Mouse (Mus musculus): Measurements from ENCODE around the gene Plcb4. TPM values are rescaled to one million over a fixed set of nuclear protein-coding genes. Genes with fewer than 3 reads are reported as not detected.

The Plcb4 gene
- polyA plus RNA-seq, 1 experiment from 2014 or later = 13.8 TPM

DNA sequence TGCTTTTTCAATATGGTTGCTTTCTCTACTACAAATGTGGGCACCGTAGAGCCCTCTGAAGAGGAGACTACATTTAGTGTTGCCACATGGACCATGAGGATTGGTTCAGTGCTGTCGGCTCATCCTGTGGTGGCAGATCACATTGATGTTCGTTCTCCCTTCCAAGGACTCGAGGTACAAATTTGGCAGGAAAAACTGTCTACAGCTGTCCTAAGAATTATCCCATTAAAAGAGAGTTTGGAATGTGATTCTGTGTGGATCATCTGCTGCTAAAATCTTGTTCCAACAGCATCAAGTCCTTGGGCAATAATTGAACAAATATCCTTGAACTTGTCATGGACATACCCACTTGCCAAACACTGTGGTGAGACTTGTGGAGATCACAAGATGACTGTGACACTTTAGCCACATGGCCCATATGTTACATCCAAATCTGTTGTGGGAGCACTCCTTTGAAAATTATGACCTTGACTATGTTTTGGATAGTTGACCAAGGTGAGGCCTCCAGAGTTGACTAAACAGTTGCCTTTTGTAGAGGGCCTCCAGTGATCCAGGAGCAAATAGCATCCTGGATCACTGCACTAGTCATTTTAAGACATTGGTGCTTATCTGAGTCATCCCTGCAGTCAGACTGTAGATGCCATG, 117.4 kb downstream of the Plcb4 start:
- no peak overlapping the region for H3K4me3 ChIP-seq (ENCODE audit: low read depth, low read length)
- TF ChIP-seq EP300 (IDR thresholded peaks at IDR 0.05) (no peak), CTCF (IDR thresholded peaks at IDR 0.05) (no peak)

DNA sequence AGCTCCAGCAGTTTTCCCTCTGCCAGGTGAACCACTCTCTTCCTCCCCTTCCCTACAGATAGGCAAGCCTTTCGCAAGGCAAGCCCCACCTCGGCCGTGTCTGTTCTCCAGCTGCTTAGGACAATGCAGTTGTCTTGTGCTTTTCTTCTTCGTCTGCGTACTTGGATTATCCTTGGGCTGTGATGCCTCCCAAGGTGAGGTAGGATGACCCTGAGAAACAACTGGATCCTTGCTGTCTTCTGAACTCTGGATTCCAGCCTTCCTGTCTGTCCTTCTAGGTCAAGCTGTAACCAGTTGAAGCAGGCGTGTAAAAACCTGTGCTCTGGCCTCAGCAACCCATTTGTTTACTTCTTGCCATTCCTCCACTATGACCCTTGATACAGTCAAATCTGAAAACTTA, 122.6 kb downstream of the Plcb4 start:
- ATAC-seq (no peak), DNase-seq (ENCODE audit: low spot score) (no peak)
- WGBS = 66% methylated on average over 6 of the region's 6 CpGs
- H3K4me1 ChIP-seq (ENCODE audit: insufficient read depth, low read depth, low read length) = no peaks in the 10 kb centered on the region
- H3K36me3 ChIP-seq (ENCODE audit: insufficient read depth, low read length) = no peaks in the 10 kb centered on the region
- H3K9ac ChIP-seq (replicated peaks; ENCODE audit: low read depth) = no peak overlapping the region
- no peak overlapping the region for H3K4me3 ChIP-seq (ENCODE audit: low read depth, low read length)
- no peaks in the 10 kb centered on the region for H3K9me3 ChIP-seq (ENCODE audit: low read length)
- H3K27ac ChIP-seq (ENCODE audit: low read length) = no peak overlapping the region
- no peak for TF ChIP-seq EP300 (IDR thresholded peaks at IDR 0.05)
- no peak for TF ChIP-seq CTCF (IDR thresholded peaks at IDR 0.05)
- H3K27me3 ChIP-seq (replicated peaks; ENCODE audit: insufficient read depth, low read length) = no peaks in the 10 kb centered on the region
- no peak overlapping the region for H3K4me2 ChIP-seq (replicated peaks; ENCODE audit: low read depth, low read length)

More for the DNA sequence above, 117.4 kb downstream of the Plcb4 start:
- 88% methylated on average over 4 of the region's 4 CpGs for WGBS
- no peak for DNase-seq (ENCODE audit: low spot score)
- no peaks in the 10 kb centered on the region for H3K27me3 ChIP-seq (replicated peaks; ENCODE audit: insufficient read depth, low read length)
- peaks cover 4% of the 10 kb centered on the region; the same call in 1 of the 2 replicates for H3K4me1 ChIP-seq (ENCODE audit: insufficient read depth, low read depth, low read length)
- H3K9me3 ChIP-seq (ENCODE audit: low read length) = no peaks in the 10 kb centered on the region
- no peak overlapping the region for H3K4me2 ChIP-seq (replicated peaks; ENCODE audit: low read depth, low read length)
- ATAC-seq = no peak
- H3K27ac ChIP-seq (ENCODE audit: low read length) = no peak overlapping the region
- no peak overlapping the region for H3K9ac ChIP-seq (replicated peaks; ENCODE audit: low read depth)
- H3K36me3 ChIP-seq (ENCODE audit: insufficient read depth, low read length) = no peaks in the 10 kb centered on the region

DNA sequence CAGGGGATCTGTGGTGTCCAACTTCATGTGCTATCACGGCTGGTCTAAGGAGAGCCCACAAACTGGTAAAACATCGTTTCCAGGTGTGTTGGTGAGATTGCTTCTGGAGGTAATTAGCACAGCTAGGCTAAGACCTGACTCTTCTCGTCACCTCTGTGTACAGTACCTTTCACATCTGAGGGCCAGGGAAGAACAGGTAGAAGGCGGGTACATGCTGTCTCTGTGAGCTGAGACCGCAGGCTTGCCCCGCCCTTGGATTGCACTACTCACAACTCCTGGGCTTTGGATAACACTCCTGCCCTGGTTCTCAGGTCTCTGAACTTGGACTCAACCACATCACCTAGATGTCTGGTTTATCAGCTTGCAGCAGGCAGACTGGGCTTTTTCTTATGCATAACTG, 128.6 kb downstream of the Plcb4 start:
- Histone ChIP-seq H3K4me2 (replicated peaks; ENCODE audit: low read depth, low read length) (no peak overlapping the region), H3K9ac (replicated peaks; ENCODE audit: low read depth) (no peak overlapping the region), H3K27me3 (replicated peaks; ENCODE audit: insufficient read depth, low read length) (no peaks in the 10 kb centered on the region), H3K9me3 (ENCODE audit: low read length) (no peaks in the 10 kb centered on the region), H3K27ac (ENCODE audit: low read length) (no peak overlapping the region), H3K4me3 (ENCODE audit: low read depth, low read length) (no peak overlapping the region), H3K36me3 (ENCODE audit: insufficient read depth, low read length) (no peaks in the 10 kb centered on the region), H3K4me1 (ENCODE audit: insufficient read depth, low read depth, low read length) (no peaks in the 10 kb centered on the region)
- TF ChIP-seq EP300 (IDR thresholded peaks at IDR 0.05) (no peak), CTCF (IDR thresholded peaks at IDR 0.05) (no peak)
- 93% methylated on average over 6 of the region's 6 CpGs for WGBS
- ATAC-seq (no peak), DNase-seq (ENCODE audit: low spot score) (no peak)

DNA sequence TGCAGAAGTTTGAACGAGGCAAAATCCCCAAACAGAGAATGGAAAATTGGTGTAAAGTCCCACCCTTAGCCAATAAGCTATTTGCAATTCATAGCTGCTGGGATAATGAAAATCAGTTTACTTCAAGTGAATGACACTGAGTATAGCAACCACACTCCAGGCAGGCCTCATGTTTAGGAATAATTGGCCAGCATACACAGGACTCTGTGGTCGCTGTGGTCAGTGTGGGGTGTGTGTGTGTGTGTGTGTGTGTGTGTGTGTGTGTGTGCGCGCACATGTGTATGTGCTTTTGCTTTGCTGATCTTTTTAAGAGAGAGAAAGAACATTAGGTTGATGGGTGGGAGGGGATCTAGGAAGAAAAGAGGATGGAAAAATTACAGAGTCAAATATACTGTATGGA, 134.1 kb downstream of the Plcb4 start:
- Histone ChIP-seq H3K27ac (ENCODE audit: low read length) (no peak overlapping the region), H3K27me3 (replicated peaks; ENCODE audit: insufficient read depth, low read length) (no peaks in the 10 kb centered on the region), H3K9me3 (ENCODE audit: low read length) (no peaks in the 10 kb centered on the region), H3K9ac (replicated peaks; ENCODE audit: low read depth) (no peak overlapping the region), H3K4me2 (replicated peaks; ENCODE audit: low read depth, low read length) (no peak overlapping the region), H3K36me3 (ENCODE audit: insufficient read depth, low read length) (no peaks in the 10 kb centered on the region), H3K4me1 (ENCODE audit: insufficient read depth, low read depth, low read length) (no peaks in the 10 kb centered on the region), H3K4me3 (ENCODE audit: low read depth, low read length) (no peak overlapping the region)
- DNase-seq (ENCODE audit: low spot score) (no peak), ATAC-seq (no peak)
- 92% methylated on average over 4 of the region's 4 CpGs for WGBS
- TF ChIP-seq EP300 (IDR thresholded peaks at IDR 0.05) = no peak

DNA sequence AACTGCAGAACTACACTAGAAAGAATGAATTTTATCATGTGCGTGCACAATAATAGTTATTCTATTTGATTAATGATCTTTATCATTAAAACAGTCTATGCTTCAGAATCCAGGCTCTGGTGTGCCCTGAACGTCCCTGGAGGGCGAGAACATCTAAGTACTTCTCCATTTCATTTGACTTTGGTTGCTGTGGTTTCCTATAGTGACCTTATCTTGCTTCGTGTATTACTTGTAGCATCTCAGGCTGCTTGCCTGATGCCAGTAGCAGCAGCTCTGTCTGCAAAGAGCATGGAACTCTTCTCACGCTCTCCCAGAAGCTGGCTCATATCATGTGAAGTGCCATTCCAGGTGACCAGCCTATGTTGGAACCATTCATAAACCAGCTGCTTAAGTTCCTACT, 137.9 kb downstream of the Plcb4 start:
- Histone ChIP-seq H3K36me3 (ENCODE audit: insufficient read depth, low read length) (no peaks in the 10 kb centered on the region), H3K4me2 (replicated peaks; ENCODE audit: low read depth, low read length) (no peak overlapping the region), H3K4me3 (ENCODE audit: low read depth, low read length) (no peak overlapping the region), H3K4me1 (ENCODE audit: insufficient read depth, low read depth, low read length) (no peaks in the 10 kb centered on the region), H3K9ac (replicated peaks; ENCODE audit: low read depth) (no peak overlapping the region), H3K27ac (ENCODE audit: low read length) (no peak overlapping the region), H3K27me3 (replicated peaks; ENCODE audit: insufficient read depth, low read length) (no peaks in the 10 kb centered on the region), H3K9me3 (ENCODE audit: low read length) (no peaks in the 10 kb centered on the region)
- 74% methylated on average over 5 of the region's 5 CpGs for WGBS
- TF ChIP-seq CTCF (IDR thresholded peaks at IDR 0.05) (no peak), EP300 (IDR thresholded peaks at IDR 0.05) (no peak)
- DNase-seq (ENCODE audit: low spot score) = no peak
- ATAC-seq = no peak

DNA sequence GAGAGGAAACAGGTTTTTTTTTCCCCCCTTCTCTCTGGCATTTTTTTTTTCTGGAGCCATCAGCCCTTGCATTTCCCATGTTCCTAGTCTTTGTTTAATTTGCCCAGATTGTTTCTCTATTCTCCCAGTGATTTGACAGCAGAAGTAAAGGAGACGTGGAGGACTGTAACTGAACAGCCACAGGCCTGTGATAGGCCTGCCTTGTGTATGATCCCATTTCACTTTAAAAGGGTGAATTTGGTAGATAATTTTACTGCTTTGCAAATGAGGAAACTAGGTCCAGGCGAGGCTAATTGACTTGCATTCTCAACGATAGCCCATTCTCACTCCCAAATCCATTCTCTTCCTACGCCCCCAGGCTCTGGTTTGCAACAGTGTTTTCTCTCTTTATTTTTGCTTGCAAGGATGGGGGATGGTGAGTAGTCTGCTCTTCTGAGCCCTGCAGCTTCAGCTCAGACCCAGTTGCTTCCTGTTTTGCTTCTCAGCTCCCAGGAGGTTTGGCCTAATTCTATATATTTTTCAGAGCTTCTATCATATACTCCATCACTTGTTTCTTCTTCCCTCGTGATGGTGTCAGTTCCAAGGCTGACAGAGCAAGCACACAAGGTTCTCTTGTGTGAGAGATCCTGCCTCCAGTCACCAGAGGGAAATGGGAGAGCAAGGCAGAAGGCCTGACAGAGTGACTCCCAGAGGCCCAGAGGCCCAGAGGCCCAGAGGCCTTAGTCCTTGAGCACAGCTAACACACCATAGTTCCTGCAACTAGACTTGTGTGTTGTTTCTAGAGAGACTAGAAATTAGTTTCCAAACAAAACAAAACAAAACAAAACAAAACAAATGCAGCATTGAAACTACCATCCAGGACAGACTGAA, 139.1 kb downstream of the Plcb4 start:
- no peak overlapping the region for H3K9ac ChIP-seq (replicated peaks; ENCODE audit: low read depth)
- no peak overlapping the region for H3K27ac ChIP-seq (ENCODE audit: low read length)
- H3K27me3 ChIP-seq (replicated peaks; ENCODE audit: insufficient read depth, low read length) = no peaks in the 10 kb centered on the region
- H3K4me1 ChIP-seq (ENCODE audit: insufficient read depth, low read depth, low read length) = no peaks in the 10 kb centered on the region
- no peak overlapping the region for H3K4me2 ChIP-seq (replicated peaks; ENCODE audit: low read depth, low read length)
- no peaks in the 10 kb centered on the region for H3K9me3 ChIP-seq (ENCODE audit: low read length)
- no peak overlapping the region for H3K4me3 ChIP-seq (ENCODE audit: low read depth, low read length)
- ATAC-seq (no peak), DNase-seq (ENCODE audit: low spot score) (no peak)
- TF ChIP-seq CTCF (IDR thresholded peaks at IDR 0.05) = no peak
- no peak for TF ChIP-seq EP300 (IDR thresholded peaks at IDR 0.05)
- WGBS = 51% methylated on average over 5 of the region's 5 CpGs
- no peaks in the 10 kb centered on the region for H3K36me3 ChIP-seq (ENCODE audit: insufficient read depth, low read length)

Data from lung, postnatal 0 days (tissue).